Mouse (Mus musculus): ENCODE data around the gene Bnc2.

The Bnc2 gene

GRCm38 (mm10) chr4:84329651-84330050 is 345.4 kb downstream of the Bnc2 start:
- DNase-seq (ENCODE audit: low spot score in 2 of 2): no peak

DNA sequence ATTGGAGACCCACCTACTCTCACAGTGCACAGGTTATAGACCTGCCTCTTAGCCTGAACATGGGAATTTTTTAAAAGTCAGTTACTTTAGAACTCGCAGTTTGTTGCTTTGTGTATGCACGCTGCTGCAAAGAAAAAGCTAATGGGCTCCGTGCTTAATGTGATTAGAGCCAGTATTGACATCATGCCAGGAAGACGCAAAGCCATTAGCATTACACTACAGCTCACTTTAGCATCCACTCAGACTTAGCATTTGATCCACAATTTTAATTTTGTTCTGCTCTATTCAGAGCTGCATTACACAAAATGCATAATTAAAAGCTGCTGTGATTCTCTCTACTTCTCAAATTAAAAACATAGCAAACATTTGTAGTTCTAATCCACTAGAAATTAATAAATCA is 350.7 kb downstream of the Bnc2 start:
- no peak for DNase-seq (ENCODE audit: low spot score in 2 of 2)

DNA sequence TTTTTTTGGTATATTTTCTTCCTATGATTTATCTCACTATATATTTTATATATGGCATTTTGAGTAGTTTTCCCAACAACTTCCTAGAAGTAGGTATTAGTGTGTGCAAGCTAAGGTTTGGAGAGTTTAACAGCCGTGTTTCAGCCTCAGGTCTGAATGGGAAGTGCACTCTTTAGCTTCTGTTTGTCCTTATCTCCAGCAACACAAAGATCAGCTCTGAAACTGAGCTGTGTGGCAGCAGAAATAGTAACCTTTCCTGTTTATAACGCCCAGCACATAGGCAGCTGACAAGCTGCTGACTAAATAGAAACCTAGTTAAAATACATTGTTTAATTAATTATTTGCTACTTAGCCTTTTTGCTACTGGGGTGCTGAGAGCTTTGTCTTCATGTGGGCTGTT is 353.5 kb downstream of the Bnc2 start:
- DNase-seq (ENCODE audit: low spot score in 2 of 2): no peak

DNA sequence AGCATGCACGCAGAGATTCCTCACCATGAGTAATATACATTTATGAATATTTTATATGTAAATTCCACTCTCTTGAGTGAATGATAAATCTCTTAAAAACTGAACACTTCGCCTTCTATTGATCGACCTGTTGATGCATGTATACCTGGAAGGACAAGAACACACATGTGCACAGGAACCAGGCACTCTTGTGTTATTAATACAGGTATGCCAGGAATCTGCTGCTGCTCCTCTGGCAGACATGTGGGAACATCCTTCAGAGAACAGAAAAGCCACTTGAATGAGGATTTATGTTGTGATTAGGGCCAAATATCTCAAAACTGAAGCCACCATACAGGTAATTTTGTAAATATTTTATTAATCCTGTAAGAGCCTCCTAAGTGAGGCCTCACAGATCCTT is 357.7 kb downstream of the Bnc2 start:
- DNase-seq (ENCODE audit: low spot score in 2 of 2): no peak

DNA sequence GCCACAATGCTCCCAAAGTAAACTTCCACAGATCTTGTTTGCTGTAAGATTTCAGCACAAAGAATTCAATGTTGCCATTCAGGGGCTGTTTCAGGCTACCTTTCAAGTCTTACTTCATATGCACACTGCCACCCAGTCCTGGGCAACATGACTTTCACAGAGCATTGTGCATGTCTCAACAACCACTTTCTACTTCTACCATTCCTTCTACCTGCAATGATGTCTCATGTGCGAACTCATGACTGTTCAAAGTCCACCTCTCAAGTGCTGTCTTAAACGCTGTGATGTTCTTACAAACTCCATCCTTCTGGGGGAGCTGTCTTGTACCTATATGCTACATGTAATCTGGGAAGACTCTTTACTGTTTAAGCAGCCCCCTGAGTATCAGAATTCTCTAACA is 363.7 kb downstream of the Bnc2 start:
- no peak for DNase-seq (ENCODE audit: low spot score in 2 of 2)

- no peak for DNase-seq (ENCODE audit: low spot score in 2 of 2)
Observed at GRCm38 (mm10) chr4:84310851-84311250, 364.2 kb downstream of the Bnc2 start.

GRCm38 (mm10) chr4:84308226-84308862 is 366.7 kb downstream of the Bnc2 start:
- DNase-seq (ENCODE audit: low spot score in 2 of 2): no peak

DNA sequence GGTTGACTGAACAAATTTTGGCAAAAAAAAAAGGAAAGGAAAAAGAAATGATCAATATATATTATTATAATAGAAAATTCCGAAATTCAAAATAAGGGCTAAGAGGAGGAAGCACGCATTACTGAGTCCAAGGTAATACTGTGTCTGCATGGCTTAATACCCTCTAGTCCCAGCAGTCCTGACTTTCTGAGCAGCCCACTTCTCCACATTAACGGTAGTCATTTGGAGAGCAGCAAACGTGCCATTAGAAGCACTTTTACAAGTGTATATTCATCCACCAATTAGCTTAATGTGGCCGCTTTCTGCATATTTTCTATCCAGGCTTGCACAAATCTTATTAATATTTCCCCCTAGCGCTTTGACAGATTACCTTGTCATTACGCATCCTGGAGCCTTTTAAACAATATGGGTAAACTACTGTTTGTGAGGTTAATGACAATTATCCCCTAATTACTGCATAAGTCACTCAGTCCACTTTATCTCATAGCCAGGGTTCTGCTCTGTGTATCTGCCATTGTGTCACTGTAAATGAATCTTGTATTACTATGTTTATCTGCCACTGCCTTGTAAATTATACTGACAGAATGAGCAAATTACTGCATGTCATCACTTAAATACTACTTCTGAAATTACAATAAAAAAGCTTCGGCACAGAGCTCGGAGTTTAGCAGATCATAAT is 368.0 kb downstream of the Bnc2 start:
- no peak for DNase-seq (ENCODE audit: low spot score in 2 of 2)

DNA sequence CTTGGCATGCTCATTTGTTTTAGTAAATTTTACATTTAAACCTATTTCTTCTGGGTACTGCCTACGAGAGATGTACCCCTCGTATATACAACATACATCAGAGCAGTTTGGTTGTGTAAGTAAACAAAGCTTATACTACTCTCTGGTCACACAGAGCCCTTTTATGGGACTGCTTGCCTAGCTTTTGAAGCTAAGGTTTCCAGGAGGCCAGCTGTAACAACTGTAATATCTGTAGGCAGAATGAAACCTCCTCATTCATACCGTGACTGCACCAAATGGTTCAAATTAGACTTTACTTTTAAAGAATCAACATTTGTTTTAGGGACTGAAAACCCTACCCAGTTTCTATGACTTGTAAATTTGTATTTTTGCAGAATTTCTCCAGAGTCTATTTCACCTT is 372.1 kb downstream of the Bnc2 start:
- no peak for DNase-seq (ENCODE audit: low spot score in 2 of 2)

- DNase-seq (ENCODE audit: low spot score in 2 of 2): no peak
Observed at GRCm38 (mm10) chr4:84285153-84285552, 389.9 kb downstream of the Bnc2 start.

DNA sequence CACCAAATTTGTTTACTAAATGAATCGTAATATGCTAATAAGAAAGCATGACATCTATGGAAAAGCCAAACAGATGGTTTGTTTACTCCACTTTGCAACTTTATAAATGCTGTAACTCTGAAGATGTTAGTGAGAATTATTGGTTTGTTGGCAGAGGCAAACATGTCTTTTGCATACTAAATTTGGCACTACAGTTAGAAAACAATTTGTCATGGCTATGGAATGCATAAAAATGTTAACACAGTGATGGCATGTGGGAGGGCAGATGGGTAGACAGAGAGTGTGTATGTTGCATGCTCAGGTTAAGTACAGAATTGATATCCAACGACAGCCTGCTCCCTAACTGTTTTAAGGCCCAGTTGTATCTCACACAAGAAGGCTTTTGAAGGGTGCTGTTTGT is 392.4 kb downstream of the Bnc2 start:
- no peak for DNase-seq (ENCODE audit: low spot score in 2 of 2)

- no peak for DNase-seq (ENCODE audit: low spot score in 2 of 2)
Observed at GRCm38 (mm10) chr4:84278156-84278555, 396.9 kb downstream of the Bnc2 start.

- DNase-seq (ENCODE audit: low spot score in 2 of 2): no peak
Observed at GRCm38 (mm10) chr4:84276081-84276480, 399.0 kb downstream of the Bnc2 start.

GRCm38 (mm10) chr4:84274158-84274557 is 400.9 kb downstream of the Bnc2 start:
- no peak for DNase-seq (ENCODE audit: low spot score in 2 of 2)

- DNase-seq (ENCODE audit: low spot score in 2 of 2): no peak
Observed at GRCm38 (mm10) chr4:84272867-84273266, 402.2 kb downstream of the Bnc2 start.

DNA sequence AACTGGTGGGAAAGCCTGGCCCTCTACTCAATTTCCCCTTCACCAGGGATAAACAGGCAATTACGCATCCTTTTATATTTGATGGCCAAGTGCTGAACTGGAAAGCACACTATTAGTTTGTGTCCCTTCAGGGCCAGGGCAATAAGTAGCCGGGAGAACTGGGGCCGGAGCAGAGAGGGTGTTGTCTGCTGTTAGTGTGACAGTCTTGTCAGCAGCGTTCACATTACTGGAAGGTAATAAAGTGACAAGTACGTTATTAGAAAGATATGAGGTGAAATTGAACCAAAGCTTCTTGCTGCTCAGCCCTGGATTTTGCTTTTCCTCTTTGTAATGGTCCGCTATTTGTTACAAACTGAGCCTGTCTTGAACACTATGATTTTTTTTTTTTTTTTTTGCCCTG is 405.2 kb downstream of the Bnc2 start:
- DNase-seq (ENCODE audit: low spot score in 2 of 2): no peak

- no peak for DNase-seq (ENCODE audit: low spot score in 2 of 2)
Observed at GRCm38 (mm10) chr4:84247356-84247755, 427.7 kb downstream of the Bnc2 start.

DNA sequence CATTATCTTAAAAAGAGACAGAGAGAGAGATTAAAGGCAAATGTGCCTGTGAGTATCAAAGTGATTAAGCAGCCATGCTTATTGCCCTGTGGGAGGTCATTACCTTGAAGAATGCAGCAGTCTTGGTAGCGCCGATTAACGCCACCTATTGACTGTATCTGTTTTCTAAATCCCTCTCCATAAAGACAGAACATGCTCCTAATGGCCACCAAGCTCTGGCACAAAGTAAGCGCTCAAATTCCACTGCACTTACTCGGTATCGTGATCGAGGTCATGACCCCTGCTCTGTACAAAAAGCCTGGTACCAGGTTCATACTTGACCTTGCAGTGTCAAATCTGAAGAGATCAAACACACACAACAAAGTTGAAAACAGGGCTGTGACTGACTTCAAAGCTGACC is 442.7 kb downstream of the Bnc2 start:
- DNase-seq (ENCODE audit: low spot score in 2 of 2): no peak

DNA sequence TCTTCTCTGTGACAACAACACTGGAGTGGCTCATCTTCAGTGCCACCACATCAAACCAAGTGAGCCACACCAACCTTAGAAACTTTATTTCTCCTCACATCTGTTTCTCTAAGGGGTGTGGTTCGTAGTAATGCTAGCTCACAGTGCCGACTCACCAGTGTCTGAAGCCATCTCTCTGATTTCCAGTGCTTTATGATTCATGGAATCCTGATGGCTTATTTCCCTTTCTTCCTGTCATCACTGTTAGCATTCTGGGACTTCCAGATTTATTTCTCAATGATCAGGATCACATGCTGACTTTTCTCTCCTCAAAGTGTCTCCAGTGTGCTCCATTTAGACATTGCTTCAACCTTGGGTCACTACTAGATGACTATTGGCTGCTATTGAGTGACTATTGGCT is 443.8 kb downstream of the Bnc2 start:
- DNase-seq (ENCODE audit: low spot score in 2 of 2): no peak

- DNase-seq (ENCODE audit: low spot score in 2 of 2): no peak
Observed at GRCm38 (mm10) chr4:84229189-84229960, 445.7 kb downstream of the Bnc2 start.

DNA sequence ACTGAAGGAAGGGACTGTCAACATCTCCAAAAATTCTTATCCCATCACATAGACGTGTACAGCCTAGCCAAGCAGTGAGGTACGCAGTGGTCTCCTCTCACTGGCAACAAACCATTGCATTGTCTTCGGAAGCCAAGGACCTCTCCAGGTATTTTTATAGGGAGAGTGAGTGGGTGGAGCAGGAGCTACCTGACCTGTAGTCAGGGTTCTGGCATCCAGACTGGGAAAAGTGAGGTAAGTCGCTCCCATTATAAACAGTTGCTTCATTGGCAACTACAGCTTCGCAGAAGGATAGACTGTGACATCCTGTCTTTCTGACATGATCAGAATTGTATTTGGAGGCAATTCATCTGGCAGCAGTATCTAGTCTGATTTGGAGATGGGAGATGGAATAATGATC is 446.5 kb downstream of the Bnc2 start:
- DNase-seq (ENCODE audit: low spot score in 2 of 2): no peak
